Mouse (Mus musculus) heart, postnatal 14 days (tissue): ENCODE measurements around the gene Chchd6. TPM values are rescaled to one million over a fixed set of nuclear protein-coding genes. Genes with fewer than 3 reads are reported as not detected.

Source experiments
- DNase-seq, 2 experiments: peaks; one replicate each; pipeline ENCODE4 v3.0.0; 2021 to 2022
- intact Hi-C: fragments of 180-260 bp; cut with DNase I; formaldehyde crosslinking; loops from one replicate; pipeline ENCODE4 v1.15.1; 2025
- total RNA-seq, 2 experiments: library from RNA; stranded (reverse); gene quantifications; 2 replicates each; pipeline ENCODE4 v1.2.3; 2021

The Chchd6 gene
- total RNA-seq, 2 experiments from 2014 or later: 10.2 to 11.1 TPM

GRCm38 (mm10) chr6:89592016-89592415, 3.4 kb downstream of the Chchd6 start:
- intact Hi-C loops: no loop called here
- no peak for DNase-seq

GRCm38 (mm10) chr6:89591531-89591930, 3.9 kb downstream of the Chchd6 start:
- DNase-seq: no peak
- intact Hi-C loops: no loop called here

GRCm38 (mm10) chr6:89585696-89586095, 9.8 kb downstream of the Chchd6 start:
- DNase-seq: no peak
- intact Hi-C loops: no loop called here

DNA sequence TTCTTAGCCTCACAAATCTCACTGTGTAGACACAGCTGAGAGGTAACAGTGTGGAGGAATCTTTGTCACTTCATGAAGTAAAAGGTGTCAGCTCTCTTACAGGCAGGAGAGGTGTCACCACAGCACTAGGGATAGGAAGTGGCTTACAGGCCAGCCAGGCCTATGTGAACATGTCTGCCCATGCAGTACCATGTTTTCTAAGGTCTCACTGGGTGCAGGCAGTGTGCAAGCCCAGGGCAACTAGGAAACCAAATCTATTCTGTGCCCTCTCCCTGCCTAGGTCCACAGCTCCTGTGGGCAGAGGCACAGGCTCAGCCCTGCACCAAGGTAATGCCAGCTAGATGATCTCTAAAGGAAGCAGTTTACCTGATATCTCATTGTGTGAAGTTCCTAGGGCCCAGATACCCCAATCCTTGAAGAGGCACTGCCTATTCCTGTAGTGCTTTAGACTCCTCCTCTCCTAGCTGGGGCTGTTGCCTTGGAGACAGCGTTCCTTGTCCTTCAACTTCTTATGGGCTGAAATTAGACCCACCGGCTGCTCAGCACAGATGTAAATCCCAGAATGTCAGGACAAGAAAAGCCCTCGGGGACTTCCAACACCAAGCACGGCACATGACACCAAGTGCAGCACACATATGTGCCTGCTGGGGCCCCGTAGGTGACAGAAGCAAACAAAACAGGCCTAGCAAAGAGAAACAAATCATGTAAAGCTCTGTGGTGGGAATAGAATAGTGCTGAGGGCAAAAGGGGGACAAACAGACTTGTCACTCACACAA, 10.6 kb downstream of the Chchd6 start:
- no peak for DNase-seq
- intact Hi-C loops: no loop called here

GRCm38 (mm10) chr6:89583170-89583569, 12.3 kb downstream of the Chchd6 start:
- intact Hi-C loops: no loop called here
- DNase-seq: no peak

DNA sequence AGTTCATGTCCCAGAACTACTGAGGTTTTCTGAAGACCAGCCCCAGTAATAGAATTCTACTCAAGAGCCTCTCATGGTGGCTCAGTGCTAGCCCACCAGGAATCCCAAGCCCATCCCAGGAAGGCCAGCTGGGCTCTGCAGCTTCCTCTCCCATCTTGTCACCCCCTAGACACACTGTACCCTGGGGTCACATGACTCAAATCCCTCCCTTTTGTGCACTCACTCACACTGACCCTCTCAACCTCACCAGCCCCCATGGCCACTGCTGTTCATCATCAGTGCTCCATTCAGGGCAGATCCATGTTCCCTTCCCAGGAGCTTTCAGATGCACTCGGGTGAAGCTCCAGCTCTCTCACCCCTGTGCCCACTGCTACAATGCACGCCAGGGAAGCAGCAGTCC, 20.8 kb downstream of the Chchd6 start:
- intact Hi-C loops: no loop called here
- no peak for DNase-seq

- DNase-seq: no peak
- intact Hi-C loops: no loop called here
Measured at GRCm38 (mm10) chr6:89573768-89574167, 21.7 kb downstream of the Chchd6 start.

DNA sequence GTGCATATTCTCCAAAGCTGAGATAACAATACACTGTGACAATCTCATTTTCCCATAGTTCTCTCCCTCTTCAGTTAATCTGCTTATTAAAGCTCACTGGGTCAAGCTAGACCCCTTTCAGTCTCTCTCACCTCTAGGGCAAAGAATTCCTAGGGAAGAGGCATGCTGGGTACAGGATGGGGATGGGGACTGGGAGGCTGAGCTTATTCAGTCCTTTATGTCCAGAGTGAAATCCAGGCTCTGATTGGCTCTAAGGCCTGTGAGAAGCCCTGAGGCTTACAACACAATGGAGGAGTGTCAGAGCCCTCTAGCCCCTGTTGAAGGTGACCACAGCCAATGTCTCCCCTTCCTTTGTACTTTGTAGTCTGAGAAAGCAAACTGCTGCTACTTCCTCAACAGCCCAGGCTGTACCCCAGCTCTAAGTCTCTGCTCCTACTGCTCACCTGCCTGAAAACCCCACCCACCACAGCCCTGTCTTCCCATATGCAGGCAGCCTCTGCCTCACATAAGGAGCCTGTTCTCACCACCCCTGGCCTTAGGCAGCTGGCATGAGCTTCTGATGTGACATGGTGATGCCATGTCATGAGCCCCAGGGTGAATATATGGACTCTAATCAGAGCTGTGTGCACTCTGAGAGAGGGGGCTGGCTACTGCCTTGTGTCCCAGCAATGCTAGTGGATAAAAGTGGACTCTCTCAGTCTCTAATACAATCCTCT, 22.4 kb downstream of the Chchd6 start:
- no peak for DNase-seq
- intact Hi-C loops: no loop called here

DNA sequence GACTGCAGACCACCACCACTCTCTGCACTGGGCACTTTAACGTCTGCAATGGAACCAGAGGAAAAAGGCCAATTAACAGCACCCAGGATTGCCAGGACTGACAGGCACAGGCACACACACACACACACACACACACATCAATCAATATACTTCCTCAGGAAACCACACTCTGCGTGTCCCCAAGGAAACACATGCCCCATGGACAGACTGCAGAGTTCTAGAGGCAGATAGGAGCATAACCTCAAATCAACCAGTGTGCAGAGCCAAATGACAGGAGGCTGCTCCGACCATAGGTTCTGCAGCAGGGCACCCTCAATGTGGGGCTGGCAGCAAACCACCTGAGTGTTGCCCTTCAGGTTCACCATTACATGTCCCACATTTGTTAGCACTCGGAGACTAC, 26.1 kb downstream of the Chchd6 start:
- intact Hi-C loops: no loop called here
- DNase-seq: no peak

- DNase-seq: no peak
- intact Hi-C loops: no loop called here
Measured at GRCm38 (mm10) chr6:89566740-89567139, 28.7 kb downstream of the Chchd6 start.

- intact Hi-C loops: no loop called here
- no peak for DNase-seq
Measured at GRCm38 (mm10) chr6:89563381-89563780, 32.1 kb downstream of the Chchd6 start.

- intact Hi-C loops: no loop called here
Measured at GRCm38 (mm10) chr6:89560826-89561225, 34.6 kb downstream of the Chchd6 start.

DNA sequence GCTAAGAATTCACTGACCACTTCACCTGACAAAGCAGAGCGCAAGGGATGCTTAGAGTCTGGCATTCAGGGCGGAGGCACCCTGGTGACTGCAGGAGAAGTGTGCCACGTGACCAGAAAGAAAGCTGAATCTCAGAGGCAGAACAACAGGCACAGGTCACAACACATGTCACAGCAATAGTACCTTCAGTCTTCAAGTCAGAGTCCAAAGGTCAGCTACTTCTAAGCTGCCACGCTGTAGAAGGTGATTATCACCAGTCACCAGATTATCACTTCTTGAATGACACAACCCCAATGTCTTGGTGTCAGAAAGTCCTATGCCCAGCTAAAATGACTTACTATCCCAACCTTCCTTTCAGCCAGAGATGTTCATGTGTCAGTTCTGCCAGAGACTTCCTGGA, 37.8 kb downstream of the Chchd6 start:
- DNase-seq: no peak
- intact Hi-C loops: no loop called here

More at GRCm38 (mm10) chr6:89560826-89561225, 34.6 kb downstream of the Chchd6 start:
- DNase-seq: no peak

GRCm38 (mm10) chr6:89556566-89556965, 38.9 kb downstream of the Chchd6 start:
- DNase-seq: peak; percentile 13 to 43
- intact Hi-C loops: no loop called here

DNA sequence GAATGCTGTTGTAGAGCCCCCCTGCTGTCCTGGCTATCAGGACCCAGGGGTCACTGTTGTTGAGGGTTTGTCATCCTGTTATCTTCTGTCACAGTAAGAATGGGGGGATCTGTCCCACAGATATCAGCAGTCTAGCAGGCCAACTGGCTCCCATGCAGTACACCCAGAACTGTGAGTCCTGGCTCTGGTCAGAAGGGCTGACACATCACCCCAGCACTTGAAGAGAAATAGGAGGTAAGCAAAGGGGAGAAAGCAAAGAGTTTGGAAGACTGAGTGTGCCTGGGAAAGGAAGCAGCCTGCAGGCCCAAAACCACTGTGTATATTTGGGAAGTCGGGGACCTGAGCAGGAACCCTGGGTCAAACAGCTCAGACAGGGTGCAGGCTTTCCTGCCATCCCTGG, 39.5 kb downstream of the Chchd6 start:
- intact Hi-C loops: loop anchor here (2.0 kb wide), 1 partner anchor 75 kb away; no protein-coding TSS in a partner anchor
- no peak for DNase-seq

- intact Hi-C loops: loop anchor here (2.0 to 5.0 kb wide), 4 partner anchors 77 to 572 kb away; no protein-coding TSS in a partner anchor
- peak in 1 of 2 experiments; percentile 8 for DNase-seq
Measured at GRCm38 (mm10) chr6:89554029-89554428, 41.4 kb downstream of the Chchd6 start.

- intact Hi-C loops: loop anchor here (2.0 to 5.0 kb wide), 6 partner anchors 96 to 624 kb away; partner anchors contain the start of gene Plxna1
Measured at GRCm38 (mm10) chr6:89553012-89553704, 42.3 kb downstream of the Chchd6 start.

DNA sequence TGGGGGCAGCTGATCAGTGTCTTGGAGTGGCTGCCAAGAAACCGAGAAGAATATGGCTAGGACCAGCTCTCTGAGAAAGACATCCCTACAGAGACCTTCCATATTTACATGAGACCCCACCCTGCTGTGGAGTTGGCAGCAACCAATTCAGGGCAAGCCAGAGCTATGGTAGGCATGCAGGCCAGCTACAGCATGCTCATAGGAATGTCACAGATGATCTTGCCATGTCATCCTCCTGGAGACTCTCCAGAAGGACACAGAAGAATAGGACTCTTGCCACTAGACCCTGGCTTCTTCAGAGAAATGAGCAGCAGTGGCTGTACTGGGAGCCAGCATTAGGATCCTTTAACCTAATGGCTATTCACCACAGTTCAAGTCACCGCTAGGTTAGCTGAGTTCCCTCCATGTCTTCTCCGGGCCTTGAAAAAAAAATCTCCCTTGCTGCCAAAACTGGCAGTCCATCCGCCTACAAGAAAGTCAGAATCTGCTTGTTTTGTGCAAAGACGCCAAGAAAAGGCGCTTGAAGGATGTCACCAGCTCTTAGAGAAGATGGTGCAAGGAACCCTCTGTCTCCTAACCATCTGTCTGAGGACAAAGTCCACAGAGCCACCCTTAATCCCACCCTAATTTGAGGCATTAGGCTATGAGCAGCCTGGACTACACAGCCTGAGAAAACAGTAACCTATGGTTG, 43.0 kb downstream of the Chchd6 start:
- no peak for DNase-seq
- intact Hi-C loops: loop anchor here (2.0 to 5.0 kb wide), 6 partner anchors 95 to 624 kb away; partner anchors contain the start of gene Plxna1

More at GRCm38 (mm10) chr6:89553012-89553704, 42.3 kb downstream of the Chchd6 start:
- peak; percentile 83 to 92 for DNase-seq

- DNase-seq: no peak
- intact Hi-C loops: no loop called here
Measured at GRCm38 (mm10) chr6:89549157-89549556, 46.3 kb downstream of the Chchd6 start.

DNA sequence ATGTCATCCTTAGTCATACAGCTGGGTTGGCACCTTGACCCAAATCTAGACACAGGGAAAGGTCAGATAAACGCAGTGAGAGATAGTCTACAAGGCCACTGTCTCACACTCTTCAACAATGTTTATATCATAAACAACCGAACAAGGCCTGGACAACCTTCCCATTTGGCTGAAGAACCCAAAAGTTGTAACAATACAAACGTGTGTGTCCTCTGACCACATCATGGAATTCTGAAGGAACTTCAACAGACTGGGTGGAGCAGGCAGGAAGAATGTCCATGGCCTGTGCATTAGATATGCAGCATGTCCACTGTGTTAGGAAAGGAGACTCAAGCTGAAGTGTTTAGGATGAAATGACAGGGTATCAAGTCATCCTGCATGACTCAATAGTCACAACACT, 47.5 kb downstream of the Chchd6 start:
- intact Hi-C loops: no loop called here
- no peak for DNase-seq
